Mouse (Mus musculus): ENCODE data around the gene Hsf2bp. TPM values are rescaled to one million over a fixed set of nuclear protein-coding genes. Genes with fewer than 3 reads are reported as not detected.

The Hsf2bp gene
- polyA plus RNA-seq, 1 experiment from 2014 or later, result 0.13 TPM

DNA sequence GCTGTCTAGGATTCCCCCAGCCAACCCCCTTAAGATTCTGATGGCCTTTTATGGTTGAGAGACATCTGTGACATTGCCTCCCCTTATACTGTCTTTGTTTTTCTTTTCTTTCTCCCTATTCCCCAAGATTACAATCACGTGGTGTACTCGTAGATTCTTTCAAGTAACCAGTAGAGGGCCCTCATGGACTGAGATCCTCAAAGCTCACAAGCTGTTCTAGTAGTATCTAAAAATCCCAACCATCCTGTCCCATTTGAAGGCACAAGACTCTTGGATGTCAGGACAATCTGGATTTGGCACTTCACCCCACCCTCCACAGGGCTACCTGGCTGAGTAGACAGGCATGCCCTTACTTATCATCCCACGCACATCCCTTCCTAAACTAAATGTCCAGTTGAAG lies 8.5 kb downstream of the Hsf2bp start:
- WGBS (ENCODE audit: insufficient replicate concordance), result 25% methylated on average over 3 of the region's 3 CpGs
- no peak overlapping the region for H3K27ac ChIP-seq
- H3K9ac ChIP-seq, result no peak overlapping the region
- no peak overlapping the region for H3K4me3 ChIP-seq
- no peak overlapping the region for H3K4me2 ChIP-seq
- no peaks in the 10 kb centered on the region for H3K27me3 ChIP-seq (replicated peaks)
- ATAC-seq, result no peak
- no peaks in the 10 kb centered on the region for H3K4me1 ChIP-seq
- H3K36me3 ChIP-seq, result no peaks in the 10 kb centered on the region
- H3K9me3 ChIP-seq (replicated peaks), result no peaks in the 10 kb centered on the region

GRCm38 (mm10) chr17:32025386-32025785 lies 10.8 kb downstream of the Hsf2bp start:
- Histone ChIP-seq H3K9me3 (replicated peaks) (no peaks in the 10 kb centered on the region), H3K36me3 (no peaks in the 10 kb centered on the region), H3K4me3 (no peak overlapping the region), H3K27me3 (replicated peaks) (no peaks in the 10 kb centered on the region), H3K9ac (no peak overlapping the region), H3K4me1 (no peaks in the 10 kb centered on the region), H3K4me2 (no peak overlapping the region), H3K27ac (no peak overlapping the region)
- no peak for ATAC-seq
- 11% methylated on average over 2 of the region's 2 CpGs for WGBS (ENCODE audit: insufficient replicate concordance)

DNA sequence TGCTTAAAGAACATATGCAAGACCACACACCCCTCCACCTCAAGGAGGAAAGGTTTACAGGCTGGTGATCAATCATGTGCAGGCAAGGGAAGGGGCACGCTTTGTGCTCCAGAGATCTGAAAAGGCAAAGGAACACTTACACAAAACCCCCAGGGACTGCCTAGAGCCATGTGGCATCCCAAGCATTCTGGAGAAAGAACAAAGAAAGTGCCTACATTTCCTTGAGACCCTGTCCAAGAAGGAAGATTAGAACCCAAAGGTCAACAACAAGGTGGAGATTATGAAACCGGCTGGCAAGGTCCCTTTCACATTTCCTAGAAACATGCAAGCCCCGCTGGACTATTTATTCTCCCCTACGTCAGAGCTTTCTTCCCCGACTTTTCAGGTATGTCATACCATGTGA lies 11.5 kb downstream of the Hsf2bp start:
- no peak overlapping the region for H3K27ac ChIP-seq
- 66% methylated on average over 5 of the region's 5 CpGs for WGBS (ENCODE audit: insufficient replicate concordance)
- no peak for ATAC-seq

GRCm38 (mm10) chr17:32023088-32023487 lies 13.1 kb downstream of the Hsf2bp start:
- 55% methylated on average over 8 of the region's 8 CpGs for WGBS (ENCODE audit: insufficient replicate concordance)
- no peaks in the 10 kb centered on the region for H3K27me3 ChIP-seq (replicated peaks)
- no peak overlapping the region for H3K27ac ChIP-seq
- no peak overlapping the region for H3K4me2 ChIP-seq
- no peak overlapping the region for H3K9ac ChIP-seq
- H3K9me3 ChIP-seq (replicated peaks), result no peaks in the 10 kb centered on the region
- no peak for ATAC-seq
- H3K4me3 ChIP-seq, result no peak overlapping the region
- H3K36me3 ChIP-seq, result no peaks in the 10 kb centered on the region
- H3K4me1 ChIP-seq, result no peaks in the 10 kb centered on the region

More for the DNA sequence above, 11.5 kb downstream of the Hsf2bp start:
- no peaks in the 10 kb centered on the region for H3K36me3 ChIP-seq
- H3K4me1 ChIP-seq, result no peaks in the 10 kb centered on the region
- no peaks in the 10 kb centered on the region for H3K9me3 ChIP-seq (replicated peaks)
- no peaks in the 10 kb centered on the region for H3K27me3 ChIP-seq (replicated peaks)
- H3K4me2 ChIP-seq, result no peak overlapping the region
- H3K9ac ChIP-seq, result no peak overlapping the region
- H3K4me3 ChIP-seq, result no peak overlapping the region

GRCm38 (mm10) chr17:32022551-32022950 lies 13.6 kb downstream of the Hsf2bp start:
- no peak overlapping the region for H3K9ac ChIP-seq
- H3K4me3 ChIP-seq, result no peak overlapping the region
- H3K9me3 ChIP-seq (replicated peaks), result no peaks in the 10 kb centered on the region
- no peaks in the 10 kb centered on the region for H3K36me3 ChIP-seq
- no peaks in the 10 kb centered on the region for H3K27me3 ChIP-seq (replicated peaks)
- H3K4me2 ChIP-seq, result no peak overlapping the region
- no peak for ATAC-seq
- 69% methylated on average over 6 of the region's 6 CpGs for WGBS (ENCODE audit: insufficient replicate concordance)
- H3K4me1 ChIP-seq, result no peaks in the 10 kb centered on the region
- no peak overlapping the region for H3K27ac ChIP-seq

GRCm38 (mm10) chr17:32021981-32022380 lies 14.2 kb downstream of the Hsf2bp start:
- Histone ChIP-seq H3K4me2 (no peak overlapping the region), H3K4me3 (no peak overlapping the region), H3K27me3 (replicated peaks) (no peaks in the 10 kb centered on the region), H3K4me1 (no peaks in the 10 kb centered on the region), H3K27ac (no peak overlapping the region), H3K9me3 (replicated peaks) (no peaks in the 10 kb centered on the region), H3K9ac (no peak overlapping the region), H3K36me3 (no peaks in the 10 kb centered on the region)
- WGBS (ENCODE audit: insufficient replicate concordance), result 76% methylated on average over 3 of the region's 3 CpGs
- no peak for ATAC-seq

- no peak overlapping the region for H3K9ac ChIP-seq
- H3K27ac ChIP-seq, result no peak overlapping the region
- H3K4me2 ChIP-seq, result no peak overlapping the region
- H3K4me3 ChIP-seq, result no peak overlapping the region
- H3K9me3 ChIP-seq (replicated peaks), result no peaks in the 10 kb centered on the region
- no peaks in the 10 kb centered on the region for H3K27me3 ChIP-seq (replicated peaks)
- no peaks in the 10 kb centered on the region for H3K4me1 ChIP-seq
- WGBS (ENCODE audit: insufficient replicate concordance), result 67% methylated on average over 5 of the region's 5 CpGs
- ATAC-seq, result no peak
- H3K36me3 ChIP-seq, result no peaks in the 10 kb centered on the region
Measured at GRCm38 (mm10) chr17:32018127-32018894, 17.8 kb downstream of the Hsf2bp start.

DNA sequence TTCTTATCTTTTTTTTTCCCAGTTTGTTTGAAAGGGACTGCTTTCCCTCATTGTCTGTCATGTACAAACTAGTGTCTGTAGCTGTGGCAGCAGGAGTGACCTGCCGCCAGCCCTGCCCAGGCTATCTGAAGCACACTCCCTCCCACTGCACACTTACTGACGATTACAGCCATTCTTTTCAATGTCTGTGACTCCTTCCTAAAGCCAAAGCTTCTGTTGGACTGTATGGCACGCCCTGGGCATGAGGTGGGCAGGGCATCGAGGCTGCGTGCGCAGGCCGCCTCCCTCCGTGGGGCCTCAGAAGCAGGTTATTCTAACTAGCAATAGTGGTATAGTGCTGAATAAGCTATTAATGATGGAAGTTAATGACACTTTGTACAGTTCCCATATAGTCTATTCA lies 19.7 kb downstream of the Hsf2bp start:
- WGBS (ENCODE audit: insufficient replicate concordance), result 79% methylated on average over 8 of the region's 8 CpGs
- Histone ChIP-seq H3K9me3 (replicated peaks) (no peaks in the 10 kb centered on the region), H3K4me2 (no peak overlapping the region), H3K36me3 (no peaks in the 10 kb centered on the region), H3K4me1 (no peaks in the 10 kb centered on the region), H3K27ac (no peak overlapping the region), H3K27me3 (replicated peaks) (no peaks in the 10 kb centered on the region), H3K4me3 (no peak overlapping the region), H3K9ac (no peak overlapping the region)
- ATAC-seq, result no peak

DNA sequence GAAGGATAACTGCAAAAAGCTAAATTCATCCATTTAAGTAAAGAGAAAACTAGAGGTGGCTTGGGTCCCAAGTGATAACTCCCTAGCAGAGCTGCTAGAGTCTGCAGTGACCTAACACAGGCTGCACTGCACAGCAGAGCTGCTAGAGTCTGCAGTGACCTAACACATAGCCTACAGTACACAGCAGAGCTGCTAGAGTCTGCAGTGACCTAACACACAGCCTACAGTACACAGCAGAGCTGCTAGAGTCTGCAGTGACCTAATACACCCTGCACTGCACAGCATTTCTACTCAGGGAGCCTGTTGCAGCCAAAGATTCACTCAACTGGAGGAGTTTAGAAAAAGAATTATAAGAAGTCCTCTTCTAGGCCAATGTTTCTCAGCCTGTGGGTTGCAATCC lies 22.5 kb downstream of the Hsf2bp start:
- no peaks in the 10 kb centered on the region for H3K9me3 ChIP-seq (replicated peaks)
- no peak overlapping the region for H3K9ac ChIP-seq
- H3K4me3 ChIP-seq, result no peak overlapping the region
- no peaks in the 10 kb centered on the region for H3K36me3 ChIP-seq
- H3K4me2 ChIP-seq, result no peak overlapping the region
- H3K27me3 ChIP-seq (replicated peaks), result no peaks in the 10 kb centered on the region
- peak; percentile 65 for ATAC-seq
- no peak overlapping the region for H3K27ac ChIP-seq
- H3K4me1 ChIP-seq, result no peaks in the 10 kb centered on the region

DNA sequence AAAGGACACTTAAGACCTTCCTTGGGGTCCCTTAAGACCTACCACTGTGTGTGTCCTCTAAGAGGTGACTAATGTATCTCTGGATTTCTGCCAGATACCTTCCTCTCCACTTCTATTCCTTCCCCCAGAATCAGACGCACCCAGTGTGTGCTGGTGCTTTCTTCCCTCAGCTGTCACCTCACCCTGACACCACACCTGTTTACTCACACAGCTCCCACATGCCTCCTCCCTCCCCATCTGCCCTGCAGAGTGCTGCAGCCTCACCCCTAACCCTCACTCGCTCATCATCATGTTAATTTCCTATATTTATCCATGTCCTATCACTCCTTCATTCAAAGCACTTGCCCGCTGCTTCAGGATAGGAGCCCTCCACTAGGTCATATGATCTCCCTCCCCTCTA lies 23.9 kb downstream of the Hsf2bp start:
- Histone ChIP-seq H3K4me1 (no peaks in the 10 kb centered on the region), H3K27ac (no peak overlapping the region), H3K4me3 (no peak overlapping the region), H3K27me3 (replicated peaks) (no peaks in the 10 kb centered on the region), H3K9me3 (replicated peaks) (no peaks in the 10 kb centered on the region), H3K9ac (no peak overlapping the region), H3K36me3 (no peaks in the 10 kb centered on the region), H3K4me2 (no peak overlapping the region)
- 34% methylated on average over 3 of the region's 3 CpGs for WGBS (ENCODE audit: insufficient replicate concordance)
- no peak for ATAC-seq

- no peaks in the 10 kb centered on the region for H3K36me3 ChIP-seq
- ATAC-seq, result no peak
- no peaks in the 10 kb centered on the region for H3K4me1 ChIP-seq
- no peak overlapping the region for H3K27ac ChIP-seq
- no peak overlapping the region for H3K4me3 ChIP-seq
- no peaks in the 10 kb centered on the region for H3K9me3 ChIP-seq (replicated peaks)
- H3K4me2 ChIP-seq, result no peak overlapping the region
- H3K27me3 ChIP-seq (replicated peaks), result no peaks in the 10 kb centered on the region
- 51% methylated on average over 6 of the region's 6 CpGs for WGBS (ENCODE audit: insufficient replicate concordance)
- no peak overlapping the region for H3K9ac ChIP-seq
Measured at GRCm38 (mm10) chr17:32011694-32012093, 24.5 kb downstream of the Hsf2bp start.

DNA sequence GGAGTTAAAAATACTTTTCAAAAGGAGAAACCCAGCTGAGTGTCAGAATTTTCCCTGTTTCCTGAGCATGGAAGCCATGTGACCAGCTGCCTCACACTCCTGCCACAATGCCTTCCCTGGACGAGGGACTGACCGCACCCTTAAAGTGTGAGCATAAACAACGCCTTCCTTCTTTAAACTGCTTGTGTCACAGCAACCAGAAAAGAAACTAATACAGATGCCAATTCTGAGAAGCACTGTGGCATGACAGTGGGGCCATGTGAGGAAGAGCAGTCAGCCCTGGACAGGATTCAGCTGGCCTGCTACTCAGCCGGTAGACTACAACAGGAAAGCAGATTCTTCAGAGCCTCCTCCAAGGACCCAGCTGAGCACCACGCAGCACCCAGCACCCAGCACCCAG lies 29.3 kb downstream of the Hsf2bp start:
- H3K9ac ChIP-seq, result no peak overlapping the region
- H3K27ac ChIP-seq, result no peak overlapping the region
- H3K4me3 ChIP-seq, result no peak overlapping the region
- 68% methylated on average over 5 of the region's 5 CpGs for WGBS (ENCODE audit: insufficient replicate concordance)
- ATAC-seq, result no peak
- no peaks in the 10 kb centered on the region for H3K9me3 ChIP-seq (replicated peaks)
- H3K4me1 ChIP-seq, result no peaks in the 10 kb centered on the region
- no peaks in the 10 kb centered on the region for H3K27me3 ChIP-seq (replicated peaks)
- no peak overlapping the region for H3K4me2 ChIP-seq
- no peaks in the 10 kb centered on the region for H3K36me3 ChIP-seq

DNA sequence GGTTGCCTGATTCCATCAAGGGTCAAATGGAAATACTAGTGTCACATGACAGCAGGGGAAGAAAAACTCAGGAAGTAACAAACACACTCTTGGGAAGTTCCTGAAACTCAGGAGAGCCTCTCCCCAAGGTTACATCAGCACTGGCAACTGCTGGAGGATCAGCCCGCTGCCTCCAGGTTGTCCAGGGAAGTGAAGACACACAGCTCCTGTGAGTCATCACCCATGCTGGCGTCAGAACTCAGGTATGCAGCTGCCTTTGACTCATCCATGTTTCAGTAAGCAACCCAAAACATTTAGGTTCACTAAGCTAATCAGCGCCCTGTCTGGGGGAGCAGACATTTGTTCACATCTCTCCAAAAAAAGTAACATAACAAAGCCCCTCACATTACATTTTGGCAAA lies 32.9 kb downstream of the Hsf2bp start:
- ATAC-seq, result no peak
- Histone ChIP-seq H3K9me3 (replicated peaks) (no peaks in the 10 kb centered on the region), H3K4me3 (no peak overlapping the region), H3K9ac (no peak overlapping the region), H3K27ac (no peak overlapping the region), H3K4me2 (no peak overlapping the region), H3K36me3 (no peaks in the 10 kb centered on the region), H3K27me3 (replicated peaks) (no peaks in the 10 kb centered on the region), H3K4me1 (no peaks in the 10 kb centered on the region)
- WGBS (ENCODE audit: insufficient replicate concordance), result 74% methylated on average over 3 of the region's 3 CpGs

All from liver, embryonic 12.5 days (tissue).